22 mouse cellular contexts compared by ENCODE assay signal in genomic region chr17:45789777-45790176, GRCm38 (mm10). TPM values are rescaled to one million over a fixed set of nuclear protein-coding genes. Genes with fewer than 3 reads are reported as not detected.
A peak's percentile ranks its signal among the peaks of the same experiment; 100 is the strongest.
DNase-seq lines count a peak whose midpoint lies in the region; ATAC-seq and TF ChIP-seq lines count a peak whose summit lies in the region.
"Had no signal": no experiment of that assay in that cellular context is flagged by ENCODE, and none has a peak within 500 bp of the region (broad histone marks: within the 10 kb centered on the region; RNA-seq: fewer than 3 reads in every experiment).

No protein-coding gene starts in this region.

- no peaks in the 10 kb centered on the region for H3K36me3 ChIP-seq in hindbrain, postnatal 0 days (ENCODE audit: insufficient read depth, low read length)
- H3K36me3 ChIP-seq in hindbrain, embryonic 11.5 days (ENCODE audit: control insufficient read depth, insufficient read depth, low read length): no peaks in the 10 kb centered on the region
- no peaks in the 10 kb centered on the region for H3K36me3 ChIP-seq in embryonic facial prominence, embryonic 15.5 days
- H3K36me3 ChIP-seq in midbrain, embryonic 16.5 days (ENCODE audit: control insufficient read depth, insufficient read depth, low read length): no peaks in the 10 kb centered on the region
- H3K36me3 ChIP-seq in liver, embryonic 12.5 days: no peaks in the 10 kb centered on the region
- H3K36me3 ChIP-seq: hindbrain, embryonic 13.5 days; limb, embryonic 13.5 days had no signal

- no peak overlapping the region for H3K4me3 ChIP-seq in hindbrain, postnatal 0 days (ENCODE audit: low read length)
- H3K4me3 ChIP-seq in hindbrain, embryonic 11.5 days (ENCODE audit: low read depth, low read length): no peak overlapping the region
- no peak overlapping the region for H3K4me3 ChIP-seq in embryonic facial prominence, embryonic 15.5 days (replicated peaks)
- no peak overlapping the region for H3K4me3 ChIP-seq in midbrain, embryonic 16.5 days (ENCODE audit: low read depth, low read length)
- H3K4me3 ChIP-seq in liver, embryonic 12.5 days: no peak overlapping the region
- H3K4me3 ChIP-seq: hindbrain, embryonic 13.5 days; limb, embryonic 13.5 days; myocyte had no signal

- in situ Hi-C loops in Patski (cut with MboI; ENCODE audit: low pct_unique_long_range_greater_than_20kb): no loop called here

- TF ChIP-seq CTCF in hindbrain, postnatal 0 days (IDR thresholded peaks at IDR 0.05; ENCODE audit: low read depth): no peak
- no peak for TF ChIP-seq CTCF in Patski (IDR thresholded peaks at IDR 0.05)

- no peak overlapping the region for H3K9ac ChIP-seq in hindbrain, postnatal 0 days (replicated peaks; ENCODE audit: low read length)
- H3K9ac ChIP-seq in hindbrain, embryonic 11.5 days (ENCODE audit: low read depth, low read length): no peak overlapping the region
- H3K9ac ChIP-seq in embryonic facial prominence, embryonic 15.5 days: no peak overlapping the region
- no peak overlapping the region for H3K9ac ChIP-seq in midbrain, embryonic 16.5 days (ENCODE audit: low read depth, low read length)
- H3K9ac ChIP-seq in liver, embryonic 12.5 days: no peak overlapping the region
- H3K9ac ChIP-seq: hindbrain, embryonic 13.5 days had no signal

- 49% methylated on average over 6 of the region's 6 CpGs for WGBS in hindbrain, postnatal 0 days
- WGBS in hindbrain, embryonic 11.5 days: 62% methylated on average over 6 of the region's 6 CpGs
- WGBS in embryonic facial prominence, embryonic 15.5 days: 38% methylated on average over 6 of the region's 6 CpGs
- WGBS in midbrain, embryonic 16.5 days: 26% methylated on average over 6 of the region's 6 CpGs
- WGBS in liver, embryonic 12.5 days (ENCODE audit: insufficient replicate concordance): 43% methylated on average over 6 of the region's 6 CpGs

- no peaks in the 10 kb centered on the region for H3K4me1 ChIP-seq in hindbrain, postnatal 0 days (ENCODE audit: insufficient read depth, low read length)
- H3K4me1 ChIP-seq in hindbrain, embryonic 11.5 days (replicated peaks; ENCODE audit: control insufficient read depth, insufficient read depth, low read length): no peaks in the 10 kb centered on the region
- H3K4me1 ChIP-seq in embryonic facial prominence, embryonic 15.5 days: peaks cover 33% of the 10 kb centered on the region
- H3K4me1 ChIP-seq in midbrain, embryonic 16.5 days (ENCODE audit: control insufficient read depth, insufficient read depth, low read length): peaks cover 4% of the 10 kb centered on the region; the same call in 1 of the 2 replicates
- H3K4me1 ChIP-seq in liver, embryonic 12.5 days: no peaks in the 10 kb centered on the region
- H3K4me1 ChIP-seq: hindbrain, embryonic 13.5 days had no signal

- CTCF ChIA-PET in Patski (lab: Charles Lee): interaction anchor here (1.3 kb wide), 1 partner anchor 26 kb away, joined by 5 read pairs; no protein-coding TSS in a partner anchor

- no peaks in the 10 kb centered on the region for H3K27me3 ChIP-seq in hindbrain, postnatal 0 days (ENCODE audit: insufficient read depth, low read length)
- no peaks in the 10 kb centered on the region for H3K27me3 ChIP-seq in hindbrain, embryonic 11.5 days (ENCODE audit: control insufficient read depth, insufficient read depth, low read length)
- H3K27me3 ChIP-seq in Patski: no peaks in the 10 kb centered on the region
- no peaks in the 10 kb centered on the region for H3K27me3 ChIP-seq in embryonic facial prominence, embryonic 15.5 days
- H3K27me3 ChIP-seq in midbrain, embryonic 16.5 days (ENCODE audit: control insufficient read depth, insufficient read depth, low read depth, low read length): no peaks in the 10 kb centered on the region
- H3K27me3 ChIP-seq in liver, embryonic 12.5 days (replicated peaks): peaks cover 7% of the 10 kb centered on the region; the same call in 1 of the 2 replicates
- H3K27me3 ChIP-seq: hindbrain, embryonic 13.5 days; limb, embryonic 13.5 days had no signal

- no peak for ATAC-seq in hindbrain, postnatal 0 days
- no peak for ATAC-seq in hindbrain, embryonic 11.5 days (ENCODE audit: low FRiP score)
- ATAC-seq in Patski: peak; percentile 70
- ATAC-seq in embryonic facial prominence, embryonic 15.5 days (ENCODE audit: insufficient number of reproducible peaks, low FRiP score, low TSS enrichment, low read depth): peak; percentile 57
- ATAC-seq in midbrain, embryonic 16.5 days: 0 out of 2 replicates have a peak, but pooled peaks have one; percentile 62
- ATAC-seq in liver, embryonic 12.5 days: no peak

- POLR2A ChIA-PET in Patski (lab: Charles Lee): interaction anchor here (1.0 kb wide), 1 partner anchor 242 kb away, joined by 3 read pairs; the partner anchor contains the start of gene Vegfa

- H3K4me2 ChIP-seq in hindbrain, postnatal 0 days (ENCODE audit: low read depth, low read length): no peak overlapping the region
- no peak overlapping the region for H3K4me2 ChIP-seq in hindbrain, embryonic 11.5 days (replicated peaks; ENCODE audit: low read depth, low read length)
- no peak overlapping the region for H3K4me2 ChIP-seq in embryonic facial prominence, embryonic 15.5 days (replicated peaks)
- H3K4me2 ChIP-seq in midbrain, embryonic 16.5 days (ENCODE audit: low read length): no peak overlapping the region
- H3K4me2 ChIP-seq in liver, embryonic 12.5 days: no peak overlapping the region
- H3K4me2 ChIP-seq: hindbrain, embryonic 13.5 days; limb, embryonic 13.5 days had no signal

- H3K9me3 ChIP-seq in hindbrain, postnatal 0 days (ENCODE audit: low read length): no peaks in the 10 kb centered on the region
- H3K9me3 ChIP-seq in hindbrain, embryonic 11.5 days (ENCODE audit: control insufficient read depth, low read length): no peaks in the 10 kb centered on the region
- H3K9me3 ChIP-seq in embryonic facial prominence, embryonic 15.5 days (replicated peaks): no peaks in the 10 kb centered on the region
- H3K9me3 ChIP-seq in midbrain, embryonic 16.5 days (replicated peaks; ENCODE audit: control insufficient read depth, low read length, poor library complexity, severe bottlenecking): no peaks in the 10 kb centered on the region
- no peaks in the 10 kb centered on the region for H3K9me3 ChIP-seq in liver, embryonic 12.5 days (replicated peaks)
- H3K9me3 ChIP-seq: hindbrain, embryonic 13.5 days; limb, embryonic 13.5 days had no signal

- peak; percentile 32 for DNase-seq in hindbrain, postnatal 0 days (ENCODE audit: low spot score)
- no peak for DNase-seq in hindbrain, embryonic 11.5 days (ENCODE audit: low spot score)
- DNase-seq in Patski (ENCODE audit: low read depth, low spot score): no peak
- no peak for DNase-seq in spleen, postnatal 36 days (ENCODE audit: low spot score in 2 of 2)
- no peak for DNase-seq in frontal cortex, postnatal 25 days (ENCODE audit: low spot score in 2 of 2)
- DNase-seq: B cell, adult 2 months; cerebellum, adult 11-12 months; heart, adult 11 months; kidney, adult 8-10 months; lung, adult 18-20 months had no signal

- H3K27ac ChIP-seq in hindbrain, postnatal 0 days: no peak overlapping the region
- no peak overlapping the region for H3K27ac ChIP-seq in hindbrain, embryonic 11.5 days (ENCODE audit: low read depth, low read length)
- peak overlapping the region; percentile 68 for H3K27ac ChIP-seq in embryonic facial prominence, embryonic 15.5 days (replicated peaks)
- H3K27ac ChIP-seq in midbrain, embryonic 16.5 days (ENCODE audit: low read length): no peak overlapping the region
- no peak overlapping the region for H3K27ac ChIP-seq in liver, embryonic 12.5 days
- H3K27ac ChIP-seq: hindbrain, embryonic 13.5 days; limb, embryonic 13.5 days had no signal

RNA-seq across cellular contexts. Expression of gene 1600014C23Rik, which starts 56.1 kb away (rescaled TPM):
- total RNA-seq in hindbrain, postnatal 0 days (2014; rRNA removed): not detected in 2 replicates
- 0.51 and 0.64 TPM in 2 replicates for polyA plus RNA-seq in hindbrain, postnatal 0 days (2015; fragmentation: Nextera tagmentation; extraction: Ambion mirVana)
- 0.32 and 0.37 TPM in 2 replicates for polyA plus RNA-seq in hindbrain, embryonic 11.5 days (2014; fragmentation: Nextera tagmentation; extraction: Ambion mirVana)
- not detected for polyA plus RNA-seq in Patski (2021)
- 0.49 TPM in 1 of 2 replicates, not detected in the other for polyA plus RNA-seq in embryonic facial prominence, embryonic 15.5 days (2015; fragmentation: Nextera tagmentation; extraction: Ambion mirVana)
- 0.46 TPM in 1 of 2 replicates, not detected in the other for polyA plus RNA-seq in midbrain, embryonic 16.5 days (2015; fragmentation: Nextera tagmentation; extraction: Ambion mirVana)
- polyA plus RNA-seq in liver, embryonic 12.5 days (2016; fragmentation: Nextera tagmentation; extraction: Ambion mirVana): not detected in 2 replicates
- total RNA-seq: adrenal gland, adult 18-20 months; layer of hippocampus, adult 18-20 months; left cerebral cortex, adult 18-20 months; megakaryocyte, adult 5-6 weeks had no signal
- polyA plus RNA-seq: cortical plate, adult 2 months; hindbrain, embryonic 13.5 days; limb, embryonic 13.5 days; spleen, adult 2 months had no signal

Comparison
In these comparisons a context has a peak if more than half of its experiments do, and no peak if none do; other contexts are left out.
1. ATAC-seq: peak in Patski (single experiment), embryonic facial prominence, embryonic 15.5 days (single experiment) and midbrain, embryonic 16.5 days (single experiment); none in hindbrain, postnatal 0 days (single experiment), hindbrain, embryonic 11.5 days (single experiment) and liver, embryonic 12.5 days (single experiment).